Mouse (Mus musculus) embryonic stem cell, embryonic (primary cell): ENCODE results near the gene Galnt16.

Source experiments
- CTCF ChIA-PET, 4 experiments: fragments of 300-600 bp in 2 of 4; fragments of 350-600 bp in 2 of 4; sonication (Branson Sonifier 250); formaldehyde crosslinking; loops; one replicate each; lab custom pipeline; 2022; ENCODE audit warnings: inconsistent platforms in 2 of 4; lab: Charles Lee
- POLR2A ChIA-PET, 4 experiments: fragments of 300-600 bp in 2 of 4; fragments of 350-600 bp in 2 of 4; sonication (Branson Sonifier 250); formaldehyde crosslinking; loops; one replicate each; lab custom pipeline; 2022; ENCODE audit warnings: antibody characterized with exemption in 4 of 4, inconsistent platforms in 1 of 4; lab: Charles Lee

The Galnt16 gene

GRCm38 (mm10) chr12:80658661-80659060 lies 140.6 kb downstream of the Galnt16 start:
- CTCF ChIA-PET: interaction anchor here in 3 of 4 experiments (1.0 to 2.4 kb wide), 5 partner anchors 10 to 72 kb away, joined by 3 to 19 read pairs (median 8); no protein-coding TSS in a partner anchor
- POLR2A ChIA-PET: interaction anchor here in 2 of 4 experiments (0.7 to 5.0 kb wide), 10 partner anchors 9 to 63 kb away, joined by 3 to 24 read pairs (median 4); partner anchors contain the start of genes Erh (in 2 of the 2) and Slc39a9 (in 2 of the 2)

GRCm38 (mm10) chr12:80662322-80662721 lies 144.2 kb downstream of the Galnt16 start:
- POLR2A ChIA-PET: interaction anchor here in 3 of 4 experiments (0.6 to 5.0 kb wide), 11 partner anchors 9 to 435 kb away, joined by 3 to 24 read pairs (median 4); partner anchors contain the start of genes Slc39a9 (in 3 of the 3) and Erh (in 2 of the 3)

GRCm38 (mm10) chr12:80663935-80664334 lies 145.9 kb downstream of the Galnt16 start:
- ChIA-PET CTCF (interaction anchor here in 1 of 4 experiments (0.7 kb wide), 1 partner anchor 9 kb away, joined by 3 read pairs; no protein-coding TSS in a partner anchor), POLR2A (interaction anchor here in 1 of 4 experiments (1.0 to 1.1 kb wide), 2 partner anchors 9 to 15 kb away, joined by 4 read pairs; no protein-coding TSS in a partner anchor)

More at GRCm38 (mm10) chr12:80662322-80662721, 144.2 kb downstream of the Galnt16 start:
- CTCF ChIA-PET: interaction anchor here (0.6 to 2.3 kb wide), 8 partner anchors 9 to 255 kb away, joined by 3 to 12 read pairs (median 4); no protein-coding TSS in a partner anchor

- ChIA-PET CTCF (interaction anchor here in 1 of 4 experiments (1.2 kb wide), 1 partner anchor 13 kb away, joined by 3 read pairs; no protein-coding TSS in a partner anchor), POLR2A (interaction anchor here in 2 of 4 experiments (0.7 to 1.1 kb wide), 2 partner anchors 9 to 89 kb away, joined by 3 to 4 read pairs; no protein-coding TSS in a partner anchor)
Observed at GRCm38 (mm10) chr12:80668391-80668790, 150.3 kb downstream of the Galnt16 start.

- POLR2A ChIA-PET: interaction anchor here in 3 of 4 experiments (0.6 to 3.5 kb wide), 16 partner anchors 9 to 925 kb away, joined by 3 to 20 read pairs (median 4); partner anchors contain the start of genes Erh (in 2 of the 3), Slc39a9 (in 2 of the 3) and Plekhd1 (in 1 of the 3)
- CTCF ChIA-PET: interaction anchor here (0.5 to 3.1 kb wide), 79 partner anchors 8 to 1179 kb away, joined by 3 to 21 read pairs (median 4); partner anchors contain the start of genes Plekhd1 (in 4 of the 4), Slc39a9 (in 2 of the 4), Ccdc177 (in 1 of the 4) and Erh (in 1 of the 4)
Observed at GRCm38 (mm10) chr12:80673170-80673569, 155.1 kb downstream of the Galnt16 start.
